ENCODE assay signal across 25 mouse cellular contexts in genomic region chr13:95841946-95842345, GRCm38 (mm10). TPM values are rescaled to one million over a fixed set of nuclear protein-coding genes. Genes with fewer than 3 reads are reported as not detected.
DNase-seq lines count a peak whose midpoint lies in the region; ATAC-seq and TF ChIP-seq lines count a peak whose summit lies in the region.
"Had no signal": no experiment of that assay in that cellular context is flagged by ENCODE, and none has a peak within 500 bp of the region (broad histone marks: within the 10 kb centered on the region; RNA-seq: fewer than 3 reads in every experiment).

No protein-coding gene starts in this region.

- ATAC-seq in common myeloid progenitor, adult 5-6 weeks (replicated peaks; ENCODE audit: low read depth, poor library complexity, severe bottlenecking): peak; percentile 42; the same call in 1 of the 2 replicates
- ATAC-seq in megakaryocyte, adult 5-6 weeks (ENCODE audit: poor library complexity, severe bottlenecking): peak; percentile 25; the same call in 1 of the 2 replicates
- ATAC-seq: CD4-positive, CD25-positive, alpha-beta regulatory T cell, adult 4 months; forebrain, embryonic 13.5 days; forebrain, embryonic 15.5 days; forebrain, postnatal 0 days; Patski had no signal

- no peaks in the 10 kb centered on the region for H3K36me3 ChIP-seq in small intestine, adult 2 months (ENCODE audit: control insufficient read depth, insufficient read depth, low read length)
- H3K36me3 ChIP-seq: embryonic facial prominence, embryonic 10.5 days; embryonic facial prominence, embryonic 12.5 days; forebrain, embryonic 15.5 days; G1E had no signal

- 75% methylated on average over 1 of the region's 1 CpGs for WGBS in small intestine, adult 2 months

- no peak for DNase-seq in spleen, adult 18-20 months
- no peak for DNase-seq in kidney, postnatal 14 days
- no peak for DNase-seq in T-cell, adult 2 months (ENCODE audit: low spot score)
- DNase-seq: adrenal gland, adult 2 months; adrenal gland, postnatal 10 days; adrenal gland, postnatal 25 days; B cell, adult 2 months; cerebellum, adult 11 months; cerebellum, adult 18-20 months; cerebellum, adult 8-10 months; cerebellum, adult 9-11 months; cerebellum, postnatal 14 days; cerebellum, postnatal 36 days; forebrain, postnatal 0 days had no signal

- no peaks in the 10 kb centered on the region for H3K27me3 ChIP-seq in small intestine, adult 2 months (ENCODE audit: control insufficient read depth, insufficient read depth, low read length)
- H3K27me3 ChIP-seq: CH12.LX; embryonic facial prominence, embryonic 12.5 days; forebrain, embryonic 13.5 days; forebrain, embryonic 15.5 days; Patski had no signal

- no peak for TF ChIP-seq CTCF in small intestine, adult 2 months (IDR thresholded peaks at IDR 0.05; ENCODE audit: extremely low read depth, insufficient read length, insufficient replicate concordance, low read depth, low read length)

- TF ChIP-seq POLR2A in small intestine, adult 2 months (IDR thresholded peaks at IDR 0.05; ENCODE audit: low read depth, low read length): no peak

- no peak overlapping the region for H3K4me3 ChIP-seq in small intestine, adult 2 months (ENCODE audit: low read depth, low read length)
- H3K4me3 ChIP-seq: embryonic facial prominence, embryonic 10.5 days; embryonic facial prominence, embryonic 12.5 days; forebrain, embryonic 13.5 days; forebrain, embryonic 15.5 days had no signal

- H3K27ac ChIP-seq in small intestine, adult 2 months (ENCODE audit: insufficient read depth, low read depth, low read length): peak overlapping the region; percentile 51
- H3K27ac ChIP-seq: embryonic facial prominence, embryonic 10.5 days; embryonic facial prominence, embryonic 12.5 days; forebrain, embryonic 13.5 days; forebrain, embryonic 15.5 days had no signal

- H3K4me1 ChIP-seq in small intestine, adult 2 months (ENCODE audit: control insufficient read depth, insufficient read depth, insufficient read length, low read length): peaks cover 33% of the 10 kb centered on the region; the same call in 1 of the 2 replicates
- H3K4me1 ChIP-seq: embryonic facial prominence, embryonic 12.5 days; forebrain, embryonic 13.5 days; forebrain, embryonic 15.5 days had no signal

RNA-seq across cellular contexts. Expression of gene Iqgap2, which starts 49.8 kb away (rescaled TPM):
- total RNA-seq in common myeloid progenitor, adult 5-6 weeks (2017): 185 and 209 TPM in 2 replicates
- total RNA-seq in megakaryocyte, adult 5-6 weeks (2015): 143 and 152 TPM in 2 replicates
- total RNA-seq in megakaryocyte, adult 5-6 weeks (2017): 223 and 240 TPM in 2 replicates
- 16.3 and 44.1 TPM in 2 replicates for polyA plus RNA-seq in small intestine, adult 2 months (2012; rRNA removed)
